Mouse (Mus musculus) frontal cortex, adult (tissue): ENCODE measurements at regions not wholly inside any gene's neighbourhood (a gene's known extent, or its start where the extent isn't known, plus 50 kb on each side); places are given as distances from the start of the nearest gene placed in this dataset.

ENCODE experiments used
- ATAC-seq: cut with Nextera tagmentation; 2 replicates; pipeline ENCODE4 v1.9.2; 2017; ENCODE audit warnings: mild to moderate bottlenecking, moderate library complexity, mixed read lengths; ENCODE audit not compliant: low TSS enrichment

DNA sequence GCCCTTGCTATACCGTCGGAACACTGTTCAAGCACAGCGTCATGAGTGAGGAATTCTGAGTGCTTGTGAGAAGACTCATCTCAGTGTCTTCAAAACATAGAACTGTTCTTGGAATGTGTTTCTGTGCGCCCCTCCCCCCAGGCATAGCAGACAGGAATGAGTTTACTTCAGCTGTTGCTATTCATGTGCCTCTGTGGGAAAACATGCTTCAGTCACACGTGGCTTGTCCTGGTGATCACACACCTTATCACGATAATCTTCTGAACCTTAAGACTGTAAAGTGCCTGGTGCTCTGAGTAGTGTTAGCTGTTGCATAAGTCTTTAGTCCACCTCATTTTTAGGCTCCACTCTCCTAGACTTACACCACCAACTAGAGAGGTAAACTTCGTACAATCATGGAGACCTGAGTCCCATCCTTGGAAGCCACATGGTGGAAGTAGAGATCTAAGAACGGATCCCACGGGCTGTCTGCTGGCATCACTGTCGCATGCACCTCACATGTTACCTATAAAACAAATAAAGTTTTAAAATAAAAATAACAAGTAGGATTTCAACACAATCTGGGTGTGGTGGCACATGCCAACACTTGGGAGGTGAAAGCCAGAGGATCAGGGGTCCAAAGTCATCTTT is 1143.8 kb downstream of the 4930447A16Rik start:
- ATAC-seq, result no peak

DNA sequence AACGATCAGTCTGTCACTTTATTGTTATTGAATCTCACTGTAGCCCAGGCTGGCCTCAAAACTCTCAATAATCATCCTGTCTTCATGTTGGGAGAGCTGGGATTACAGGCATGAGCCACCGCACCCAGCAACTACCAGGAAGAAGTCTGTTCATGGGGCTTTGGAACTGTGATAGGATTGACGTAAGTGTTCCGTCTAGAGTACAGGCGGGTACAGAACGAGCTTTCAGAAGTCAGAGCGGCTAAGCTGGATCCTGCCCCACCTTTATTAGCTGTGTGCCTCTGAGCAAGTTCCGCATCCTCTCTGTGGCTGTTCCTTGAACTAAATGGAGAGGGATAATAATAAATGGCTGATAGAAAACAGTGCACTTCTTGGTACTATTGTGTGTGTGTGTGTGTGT is 1144.8 kb downstream of the 4930447A16Rik start:
- ATAC-seq, result no peak

DNA sequence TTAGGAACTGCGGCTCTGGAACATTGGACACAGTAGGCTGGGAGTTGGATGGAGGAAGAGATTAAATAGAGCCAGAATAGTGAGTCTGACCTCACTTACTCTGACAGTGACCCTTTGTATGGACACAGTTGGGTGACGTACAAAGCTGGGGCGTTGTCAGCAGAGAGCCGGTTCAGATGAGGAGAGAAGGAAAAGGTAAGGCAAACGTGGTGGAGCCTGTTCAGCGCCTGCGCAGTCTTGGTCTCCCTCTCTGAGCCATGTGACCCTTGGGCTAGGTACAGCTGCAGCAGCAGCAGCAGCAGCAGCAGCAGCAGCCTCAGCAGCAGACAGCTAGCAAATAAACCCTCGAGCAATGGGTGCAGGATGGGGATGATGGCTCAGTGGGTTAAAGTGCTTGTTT is 1145.4 kb downstream of the 4930447A16Rik start:
- peak; percentile 44; the same call in 1 of the 2 replicates for ATAC-seq

DNA sequence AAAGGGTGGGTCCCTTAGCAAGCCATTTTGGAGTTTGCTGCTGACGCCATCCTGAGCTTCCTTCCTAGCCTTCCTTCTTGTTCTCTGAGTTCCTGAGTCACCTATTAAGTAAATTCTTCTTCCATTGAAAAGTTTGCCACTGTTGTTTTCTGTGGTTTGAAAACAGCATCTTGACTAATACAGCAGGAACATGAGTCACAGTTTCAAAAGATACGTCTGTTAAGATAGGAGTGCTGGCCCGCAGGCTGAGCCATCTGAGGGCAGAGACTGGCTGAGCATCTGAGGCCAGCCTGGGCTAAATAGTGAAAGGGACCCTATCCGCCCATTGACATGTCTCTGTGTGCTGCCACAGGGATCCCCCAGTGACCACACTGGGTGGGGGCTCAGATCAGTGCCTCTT is 1147.3 kb downstream of the 4930447A16Rik start:
- no peak for ATAC-seq

DNA sequence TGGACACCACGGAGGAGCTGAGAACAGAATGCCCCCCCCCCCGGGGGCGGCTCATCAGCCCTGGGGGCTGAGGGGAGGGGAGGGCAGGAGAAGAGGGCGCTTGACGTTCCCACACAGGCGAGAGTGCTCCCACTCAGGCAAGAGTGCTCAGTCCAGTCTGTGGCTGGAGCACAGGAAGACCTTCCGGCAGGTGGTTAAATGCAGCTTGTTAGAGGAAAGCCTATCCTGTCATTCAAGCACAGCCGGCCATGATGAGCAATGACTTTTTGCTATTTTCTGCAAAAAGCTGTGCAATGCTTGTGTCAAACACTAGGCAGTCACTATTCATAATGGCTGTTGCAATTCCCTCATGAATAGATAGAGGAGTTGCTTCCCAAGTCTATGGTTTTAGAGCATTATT is 1149.1 kb downstream of the 4930447A16Rik start:
- ATAC-seq, result no peak

DNA sequence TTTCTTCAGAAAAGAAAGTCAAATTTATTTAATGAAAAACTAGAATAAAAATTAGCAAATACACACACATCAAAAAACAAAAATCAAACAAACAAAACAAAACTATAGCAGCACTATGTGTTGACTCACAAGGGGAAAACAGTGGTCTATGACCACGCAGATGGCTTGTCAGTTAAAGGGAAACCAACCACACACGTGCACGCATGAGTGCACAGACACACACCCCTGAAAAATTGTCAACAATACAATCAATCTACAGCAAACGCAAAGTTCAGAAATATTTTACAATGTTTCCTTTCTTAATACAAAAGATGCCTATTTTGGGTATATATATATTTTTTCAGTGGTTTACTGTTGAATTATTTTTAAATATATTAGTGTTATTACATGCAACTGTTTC is 1149.9 kb downstream of the 4930447A16Rik start:
- no peak for ATAC-seq

DNA sequence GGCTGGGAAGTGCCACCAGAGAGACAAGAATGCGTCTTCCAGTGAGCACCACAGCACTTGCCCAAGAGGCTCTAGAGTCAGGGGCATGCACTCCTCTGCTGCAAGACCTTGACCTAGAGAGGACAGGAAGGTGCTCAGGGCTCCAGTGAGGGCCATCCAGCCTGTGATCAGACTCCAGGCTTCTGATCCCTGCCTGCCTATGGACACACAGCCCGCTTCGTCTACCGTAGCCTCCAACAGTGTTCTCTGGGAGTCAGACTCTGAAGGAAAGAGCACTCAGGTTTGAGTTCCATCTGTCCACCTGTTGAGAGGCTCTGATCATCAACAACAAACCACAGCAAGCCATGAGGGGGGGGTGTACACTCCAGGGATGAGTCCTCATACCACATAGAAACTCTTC is 1152.3 kb downstream of the 4930447A16Rik start:
- ATAC-seq, result no peak

DNA sequence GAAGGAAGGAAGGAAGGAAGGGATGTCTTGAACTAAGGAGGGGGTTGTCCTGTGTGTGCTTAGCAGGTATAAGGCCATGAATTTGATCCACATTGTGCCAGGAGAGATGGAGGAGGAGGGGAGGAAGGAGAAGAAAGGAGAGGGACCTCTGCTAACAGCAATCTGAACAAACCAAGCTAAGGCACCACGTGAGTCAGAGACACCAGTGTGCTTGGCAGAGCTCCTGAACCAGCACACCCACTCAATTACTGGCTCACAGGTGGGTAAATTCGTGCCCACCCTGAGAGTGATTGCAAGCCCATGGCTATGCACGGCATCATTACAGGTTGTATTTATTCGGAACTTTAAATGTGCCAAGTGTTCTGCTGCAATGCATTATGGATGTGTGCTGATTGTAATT is 1154.1 kb downstream of the 4930447A16Rik start:
- ATAC-seq, result no peak

DNA sequence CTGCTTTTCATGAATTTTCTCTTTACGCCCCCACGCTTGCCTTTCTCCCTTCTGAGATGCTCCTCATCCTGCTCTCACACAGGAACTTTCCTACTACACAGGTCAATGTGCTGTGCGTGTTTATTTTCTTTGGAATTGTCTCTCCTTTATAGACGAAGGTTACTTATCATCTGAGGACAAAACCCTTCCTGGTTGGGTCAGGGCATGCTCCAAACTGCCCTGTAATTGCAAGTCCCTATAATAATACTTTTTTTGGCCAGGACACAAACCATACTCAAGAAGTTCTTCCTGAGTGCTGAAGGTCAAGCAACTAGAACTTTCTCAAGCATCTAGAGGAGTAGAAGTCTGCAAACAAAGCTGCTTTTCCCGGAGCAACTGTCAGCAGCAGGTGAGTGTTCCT is 1158.1 kb downstream of the 4930447A16Rik start:
- no peak for ATAC-seq

DNA sequence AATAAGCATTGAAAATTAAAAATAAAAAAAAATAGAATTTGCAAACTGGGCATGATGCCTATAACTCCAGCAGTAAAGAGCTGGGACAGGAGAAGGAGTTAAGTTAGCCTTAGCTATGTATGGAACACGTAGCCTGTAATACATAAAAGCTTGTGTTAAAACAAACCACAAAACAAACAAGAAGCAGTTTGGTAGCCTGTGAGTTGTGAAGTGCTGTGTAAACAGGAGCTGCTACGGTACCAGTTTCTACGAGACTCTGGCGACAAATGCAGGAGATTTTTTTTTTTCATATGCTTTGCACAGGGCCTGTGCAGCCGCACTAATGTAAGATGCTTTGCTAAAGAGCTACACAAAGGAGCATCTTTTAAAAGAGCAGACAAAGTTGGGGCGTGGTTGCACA is 1159.1 kb downstream of the 4930447A16Rik start:
- ATAC-seq, result no peak

DNA sequence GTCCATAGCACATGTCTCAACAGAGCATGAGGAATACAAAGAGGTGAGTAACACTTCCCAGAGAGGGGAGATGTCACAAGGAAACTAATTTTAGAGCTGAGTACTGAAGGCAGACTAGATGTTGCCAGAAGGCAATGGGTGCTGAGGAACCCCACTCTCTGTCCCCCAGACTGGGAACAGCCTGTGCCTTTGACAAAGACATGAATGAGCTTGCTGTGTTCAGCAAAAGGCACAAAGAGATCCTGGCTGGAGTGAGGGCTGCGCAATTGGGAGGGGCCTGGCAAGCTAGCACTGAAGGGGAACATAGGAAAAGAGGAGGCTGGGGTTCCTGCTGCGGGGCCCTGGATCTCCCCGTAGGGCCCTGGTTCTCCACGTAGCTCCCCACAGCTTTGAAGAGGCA is 1160.3 kb downstream of the 4930447A16Rik start:
- ATAC-seq, result peak; percentile 95

DNA sequence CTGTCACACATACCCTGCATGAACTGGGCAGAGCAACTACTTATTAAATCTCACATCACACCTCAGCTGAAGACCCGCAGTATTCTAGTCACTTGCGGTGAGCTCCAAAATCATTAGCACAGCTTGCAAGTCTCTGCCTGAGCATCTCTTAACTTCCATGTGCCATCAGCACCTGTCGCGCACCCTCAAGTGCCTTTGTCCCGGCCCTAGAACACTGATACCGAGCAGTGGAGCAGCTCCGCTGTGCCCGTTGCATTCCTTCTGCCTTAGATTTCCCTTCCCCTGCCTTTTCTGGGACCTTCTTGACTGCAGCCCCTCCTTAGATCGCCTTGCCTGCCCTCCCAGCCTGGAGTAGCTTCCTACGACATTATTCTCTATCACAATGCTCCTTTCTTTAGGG is 1161.2 kb downstream of the 4930447A16Rik start:
- ATAC-seq, result no peak

DNA sequence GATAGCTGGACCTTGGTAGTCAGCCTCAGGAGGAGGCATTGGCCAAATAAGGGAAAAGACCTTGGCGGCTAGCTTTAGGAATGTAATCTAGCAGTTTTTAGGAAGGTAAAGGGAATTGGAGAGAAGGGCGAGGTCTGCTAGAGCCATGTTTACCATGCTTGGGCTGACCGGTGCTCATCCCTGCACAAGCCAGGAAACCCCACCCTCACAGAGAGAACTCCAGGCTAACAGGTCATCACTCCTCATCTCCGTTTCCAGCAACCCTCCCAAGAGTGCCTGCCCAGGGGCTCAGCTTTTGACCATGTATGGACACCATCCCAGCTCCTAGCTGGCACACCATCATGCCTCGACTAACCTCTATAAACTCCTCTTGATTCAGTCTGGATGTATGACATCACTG is 1162.9 kb downstream of the 4930447A16Rik start:
- no peak for ATAC-seq

DNA sequence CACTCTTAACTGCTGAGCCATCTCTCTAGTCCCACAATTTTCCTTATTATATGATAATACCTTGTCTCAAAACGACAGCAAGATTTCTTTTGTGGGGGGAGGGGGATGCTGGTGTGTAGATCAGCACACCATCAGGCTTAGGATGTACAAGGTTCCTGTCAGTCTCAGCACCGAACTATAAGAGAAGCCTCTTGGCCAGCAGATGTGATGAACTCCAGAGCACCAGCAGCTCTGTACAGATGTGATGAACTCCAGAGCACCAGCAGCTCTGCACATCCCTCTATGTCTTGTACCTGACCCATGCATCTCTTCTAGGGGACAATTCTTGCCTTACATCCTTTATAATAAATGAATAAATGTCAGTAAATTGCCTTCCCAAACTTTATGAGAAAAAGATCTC is 1163.7 kb downstream of the 4930447A16Rik start:
- ATAC-seq, result no peak

DNA sequence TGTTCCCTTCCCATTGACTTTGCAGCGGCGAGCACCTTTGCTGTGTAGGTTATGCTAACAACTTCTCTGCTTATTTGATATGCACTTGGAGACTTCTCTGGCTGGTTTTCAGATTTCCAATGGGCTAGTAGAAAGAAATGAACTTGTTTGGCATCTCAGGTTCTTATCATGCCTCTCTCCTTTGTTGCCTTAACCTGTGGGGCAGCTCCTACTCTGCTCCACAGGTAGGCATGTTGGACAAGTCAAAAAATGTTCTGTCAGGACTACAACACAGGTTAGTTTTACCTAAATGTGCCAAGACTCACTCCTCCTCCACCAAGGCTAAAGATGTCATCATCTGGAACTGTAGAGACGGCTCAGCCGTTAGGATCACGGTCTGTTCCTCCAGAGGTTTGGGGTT is 1164.3 kb downstream of the 4930447A16Rik start:
- ATAC-seq, result no peak

DNA sequence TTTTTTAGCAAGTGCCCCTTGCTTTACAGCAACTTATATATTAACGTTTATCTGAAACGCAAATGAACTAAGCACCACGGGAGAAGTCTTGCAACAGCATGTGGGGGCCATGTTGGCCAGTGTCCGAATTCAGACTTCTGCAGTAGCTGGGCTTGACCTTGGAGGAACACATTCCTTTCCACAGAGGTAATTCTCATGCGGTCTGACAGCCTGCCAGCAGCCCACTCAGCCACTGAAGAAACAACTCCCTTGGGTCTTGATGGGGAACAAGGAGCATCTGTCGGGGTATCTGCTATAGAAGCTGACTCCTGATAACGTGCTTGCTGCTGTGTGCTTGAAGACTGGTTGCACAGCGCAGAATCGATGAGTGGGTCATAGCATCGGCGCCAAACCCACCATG is 1168.7 kb downstream of the 4930447A16Rik start:
- ATAC-seq, result no peak

DNA sequence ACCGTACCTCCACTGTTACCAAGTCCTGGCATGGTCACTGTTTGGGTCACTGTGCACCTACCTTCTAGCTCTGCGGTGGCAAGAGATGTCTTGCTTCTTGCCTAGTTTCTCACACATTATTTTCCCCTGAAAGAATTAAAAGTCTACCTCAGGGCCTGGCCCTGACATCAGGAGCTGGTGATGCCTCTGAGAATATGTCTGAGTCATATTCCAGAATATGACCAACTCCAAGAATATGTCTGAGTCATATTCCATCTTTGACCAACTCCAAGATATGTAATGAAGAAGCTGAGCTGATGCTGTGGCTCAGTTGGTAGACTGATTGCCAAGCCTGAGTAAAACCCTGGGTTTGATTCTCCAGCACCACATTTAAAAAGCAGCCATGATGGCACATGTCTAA is 1169.4 kb downstream of the 4930447A16Rik start:
- ATAC-seq, result no peak

DNA sequence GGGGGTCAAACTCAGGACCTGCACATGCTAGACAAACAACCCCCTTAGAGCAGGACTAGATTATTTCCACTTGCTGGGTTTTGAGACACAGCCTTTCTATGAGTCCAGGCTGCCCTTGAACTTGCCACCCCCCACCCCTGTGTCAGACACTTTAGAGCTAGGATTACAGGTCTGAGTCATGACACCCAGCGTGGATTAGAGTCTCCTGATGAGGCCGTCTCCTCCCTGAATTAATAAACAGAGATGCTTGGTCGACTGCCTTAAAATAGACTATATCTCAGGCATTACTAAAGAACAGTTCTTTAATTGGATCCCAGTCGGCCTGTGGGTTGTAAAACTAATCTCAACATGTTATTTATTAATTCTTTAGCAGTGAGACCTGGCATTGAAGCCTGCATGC is 1170.5 kb downstream of the 4930447A16Rik start:
- ATAC-seq, result no peak

DNA sequence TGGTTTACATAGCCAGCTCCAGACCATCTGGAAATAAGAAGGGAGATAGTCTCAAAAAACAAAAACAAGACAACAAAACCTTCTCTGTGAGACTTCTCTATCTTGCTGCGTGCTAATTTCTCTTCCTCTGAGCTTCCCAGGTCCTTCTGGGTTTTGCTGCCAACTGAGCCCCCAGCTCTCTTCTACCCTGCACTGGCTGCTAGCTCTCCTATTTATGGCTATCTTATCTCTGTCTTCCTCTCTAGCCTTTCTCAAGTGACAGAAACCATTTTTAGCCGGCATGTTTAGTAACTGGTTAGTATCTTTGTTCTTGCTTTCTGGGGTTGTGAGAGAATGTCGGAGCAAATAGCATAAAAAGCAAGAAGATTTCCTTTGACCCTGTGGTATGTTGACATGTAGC is 1172.1 kb downstream of the 4930447A16Rik start:
- no peak for ATAC-seq

DNA sequence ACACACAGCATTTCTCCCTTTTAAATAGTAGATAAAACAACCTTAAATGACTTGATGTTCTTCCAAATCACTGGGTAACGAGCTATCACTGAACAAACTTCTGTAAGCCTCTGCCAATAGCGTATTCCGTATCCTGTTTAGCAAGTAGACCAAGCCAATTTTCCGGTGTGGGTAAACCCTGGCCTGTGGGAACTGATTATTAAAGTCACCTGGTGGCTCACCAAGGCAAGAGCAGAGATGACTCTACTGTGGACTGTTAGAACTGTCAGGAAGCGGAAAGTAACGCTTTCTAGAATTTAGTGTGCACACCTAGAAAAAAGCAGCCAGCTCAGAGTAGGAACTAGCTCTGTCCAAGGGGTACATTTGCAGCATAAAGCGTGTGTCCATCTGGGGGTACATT is 1176.1 kb downstream of the 4930447A16Rik start:
- ATAC-seq, result no peak

DNA sequence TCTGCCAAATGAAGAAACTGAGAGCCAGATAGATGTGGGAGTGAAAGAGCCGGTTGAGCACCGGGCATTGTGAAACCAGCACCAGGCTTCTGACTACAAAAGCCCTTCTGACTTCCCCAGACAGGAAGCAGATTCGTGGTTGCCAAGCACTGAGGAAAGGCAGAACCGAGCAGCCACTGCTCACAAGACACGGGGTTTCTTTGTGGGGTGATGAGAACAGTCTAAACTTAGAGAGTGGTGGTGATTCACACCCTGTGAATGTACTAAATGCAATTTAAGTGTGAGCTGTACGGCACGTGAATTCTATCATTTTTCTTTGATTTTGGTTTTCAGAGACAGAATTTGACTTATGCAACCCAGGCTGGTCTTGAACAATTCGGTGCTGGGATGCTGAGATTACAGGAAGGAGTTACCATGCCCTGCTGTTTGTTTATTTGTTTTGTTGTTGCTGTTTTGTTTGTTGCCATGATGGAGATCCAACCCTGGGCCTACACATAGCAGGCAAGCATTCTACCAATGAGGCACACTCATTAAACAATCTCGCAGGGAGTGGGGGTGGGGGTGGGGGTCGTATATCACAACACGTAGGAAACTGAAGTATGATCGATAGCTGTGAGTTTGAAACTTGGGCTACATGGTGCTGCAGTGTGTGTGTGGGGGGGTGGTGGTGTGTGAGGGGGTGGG is 1177.0 kb downstream of the 4930447A16Rik start:
- ATAC-seq, result peak; percentile 90

DNA sequence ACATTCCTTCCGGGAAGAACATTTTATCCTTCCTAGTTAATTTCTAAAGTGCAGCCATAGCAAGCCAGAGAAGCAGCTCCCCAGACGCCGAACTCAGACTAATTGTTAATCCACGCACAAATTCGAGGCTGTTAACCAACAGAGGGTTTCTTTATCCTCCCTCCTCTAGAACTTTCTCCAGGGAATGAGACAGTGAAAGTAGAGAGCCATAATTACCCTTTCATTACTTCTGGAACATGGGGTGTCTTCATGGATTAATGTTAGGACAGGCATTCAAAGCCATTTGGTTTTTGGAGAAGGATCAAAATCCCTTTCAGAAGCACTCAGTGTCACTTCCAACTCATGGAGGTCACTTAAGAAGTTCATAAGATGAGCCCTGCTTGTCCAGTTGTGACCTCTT is 1178.6 kb downstream of the 4930447A16Rik start:
- no peak for ATAC-seq

DNA sequence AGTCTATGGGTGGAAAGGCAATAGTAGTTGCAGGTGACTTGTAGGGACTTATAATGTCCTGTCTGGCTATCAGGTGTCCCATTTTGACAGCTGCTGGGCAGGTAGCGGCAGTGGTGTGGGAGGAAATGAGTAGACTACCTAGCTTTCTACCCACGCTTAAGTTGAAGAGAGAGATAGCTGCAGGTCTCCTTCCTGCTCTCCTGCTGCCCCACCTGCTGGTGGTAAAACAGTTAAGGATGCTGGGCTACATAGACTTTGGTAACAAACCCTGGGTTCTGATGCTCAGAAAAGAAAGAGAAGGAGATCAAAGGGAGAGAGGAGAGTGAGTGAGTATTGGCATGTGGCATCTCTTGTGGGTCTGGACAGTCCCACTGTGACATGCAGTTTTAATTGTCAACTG is 1182.0 kb downstream of the 4930447A16Rik start:
- 0 out of 2 replicates have a peak, but pooled peaks have one; percentile 42 for ATAC-seq
